Mouse (Mus musculus) stomach, embryonic 16.5 days (tissue): Measurements from ENCODE around the gene Psma2. TPM values are rescaled to one million over a fixed set of nuclear protein-coding genes. Genes with fewer than 3 reads are reported as not detected.
A peak's percentile ranks its signal among the peaks of the same experiment; 100 is the strongest.

Experiments
- ATAC-seq: fragments of 200-750 bp; cut with Nextera tagmentation; 2 replicates; pipeline ENCODE4 v1.8.0; 2017; ENCODE audit warnings: moderate number of reproducible peaks, moderate TSS enrichment; ENCODE audit not compliant: insufficient read depth, low FRiP score
- H3K27ac ChIP-seq: fragments of 300-500 bp; sonication (generic); 2 replicates; pipeline ENCODE4 v1.5.1; 2014; ENCODE audit warnings: low read length
- H3K27me3 ChIP-seq: fragments of 300-500 bp; sonication (generic); 2 replicates; pipeline ENCODE4 v1.6.1; 2014; ENCODE audit warnings: low read length, control low read depth, mixed read lengths; ENCODE audit not compliant: control insufficient read depth, insufficient read depth
- H3K36me3 ChIP-seq: fragments of 300-500 bp; sonication (generic); 2 replicates; pipeline ENCODE4 v1.6.1; 2014; ENCODE audit warnings: low read length; ENCODE audit not compliant: control insufficient read depth, insufficient read depth
- H3K4me1 ChIP-seq: fragments of 300-500 bp; sonication (generic); 2 replicates; pipeline ENCODE4 v1.6.1; 2014; ENCODE audit warnings: low read length, control low read depth, mixed read lengths; ENCODE audit not compliant: control insufficient read depth, insufficient read depth
- H3K4me2 ChIP-seq: fragments of 300-500 bp; sonication (generic); 2 replicates; pipeline ENCODE4 v1.6.1; 2014; ENCODE audit warnings: low read depth, low read length, mixed read lengths
- H3K4me3 ChIP-seq: fragments of 300-500 bp; sonication (generic); replicated peaks from 2 replicates; pipeline ENCODE4 v1.5.1; 2014; ENCODE audit warnings: mild to moderate bottlenecking, low read length
- H3K9ac ChIP-seq: fragments of 300-500 bp; sonication (generic); 2 replicates; pipeline ENCODE4 v1.6.1; 2014; ENCODE audit warnings: low read length
- H3K9me3 ChIP-seq: fragments of 300-500 bp; sonication (generic); replicated peaks from 2 replicates; pipeline ENCODE4 v1.6.1; 2016; ENCODE audit warnings: low read length, control low read depth; ENCODE audit not compliant: control insufficient read depth
- WGBS: fragments of 180-500 bp; shearing (Covaris S2); extraction: QIAGEN DNeasy Blood & Tissue Kit; methylation state at CpG from one replicate; pipeline ENCODE4 v1.1.7; 2014; 5-methylcytosine and 5-hydroxymethylcytosine counted together
- polyA plus RNA-seq: library from polyadenylated mRNA; unstranded; fragments of >200 nt; fragmentation: Nextera tagmentation; extraction: Ambion mirVana; gene quantifications from 2 replicates; pipeline ENCODE4 v1.2.1, GENCODE M21; 2015

The Psma2 gene
- 173 and 188 TPM in 2 replicates for polyA plus RNA-seq

GRCm38 (mm10) chr13:14612926-14613529 is at the start of gene Psma2, which contains the start of gene Mrpl32:
Gene Psma2 (plus strand): TSS chr13:14613240.
Gene Mrpl32 (minus strand): TSS chr13:14613165.
- WGBS = under 1% methylated on average over 42 of the region's 42 CpGs
- peak within 1 kb of the TSS; percentile 77 for H3K4me3 ChIP-seq
- H3K4me1 ChIP-seq = peaks cover 10% of the 10 kb centered on the region
- 0 out of 2 replicates have a peak, but pooled peaks cover 6% of the 10 kb centered on the region for H3K36me3 ChIP-seq
- H3K9ac ChIP-seq = peak within 1 kb of the TSS; percentile 89
- H3K27ac ChIP-seq = peak within 1 kb of the TSS; percentile 86
- no peaks in the 10 kb centered on the region for H3K27me3 ChIP-seq
- peak within 1 kb of the TSS; percentile 66 for H3K4me2 ChIP-seq
- no peaks in the 10 kb centered on the region for H3K9me3 ChIP-seq
- peak; percentile 99 for ATAC-seq

DNA sequence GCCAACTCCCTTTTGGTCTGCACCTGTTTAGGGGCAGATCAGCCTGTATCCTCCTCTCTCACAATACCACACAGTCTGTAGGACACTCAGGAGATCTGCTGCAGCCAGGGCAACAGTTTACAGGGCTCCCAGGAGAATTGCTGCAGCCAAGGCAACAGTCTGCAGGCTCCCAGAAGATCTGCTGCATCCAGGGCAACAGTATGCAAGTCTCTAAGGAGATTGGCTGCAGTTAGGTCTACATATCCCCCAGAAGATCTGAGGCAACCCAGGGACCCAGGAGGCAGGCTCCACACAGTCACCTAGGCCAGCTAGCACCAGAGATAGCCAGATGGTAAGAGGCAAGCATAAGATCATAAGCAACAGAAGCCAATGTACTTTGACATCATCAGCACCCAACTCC is 38.9 kb upstream of the Psma2 start:
- Histone ChIP-seq H3K9me3 (no peaks in the 10 kb centered on the region), H3K9ac (no peak overlapping the region), H3K4me1 (no peaks in the 10 kb centered on the region), H3K4me2 (no peak overlapping the region), H3K27me3 (no peaks in the 10 kb centered on the region), H3K4me3 (no peak overlapping the region), H3K36me3 (no peaks in the 10 kb centered on the region), H3K27ac (no peak overlapping the region)
- no peak for ATAC-seq

DNA sequence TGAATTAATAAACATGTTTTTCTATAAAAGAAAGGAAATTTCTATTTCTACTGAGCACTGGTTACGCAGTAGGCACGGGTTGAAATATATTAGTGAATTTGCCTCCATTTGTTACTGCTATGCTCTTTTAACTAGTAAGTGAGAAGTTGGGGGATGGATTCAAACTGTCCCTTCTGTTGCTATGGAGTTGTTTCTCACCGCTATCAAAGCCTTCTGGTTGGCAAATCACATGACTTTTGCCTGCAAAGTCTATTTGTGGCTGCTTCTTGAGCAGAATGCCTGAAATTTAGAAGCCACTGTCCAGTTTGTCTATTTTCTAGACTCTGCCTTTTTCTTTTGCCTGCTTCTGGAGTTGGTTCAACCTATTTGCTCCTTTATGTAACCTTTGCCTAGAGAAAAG is 32.6 kb upstream of the Psma2 start:
- H3K9ac ChIP-seq = no peak overlapping the region
- WGBS = 77% methylated on average over 3 of the region's 3 CpGs
- no peak for ATAC-seq
- H3K4me3 ChIP-seq = no peak overlapping the region
- H3K9me3 ChIP-seq = no peaks in the 10 kb centered on the region
- no peaks in the 10 kb centered on the region for H3K36me3 ChIP-seq
- no peaks in the 10 kb centered on the region for H3K4me1 ChIP-seq
- no peak overlapping the region for H3K4me2 ChIP-seq
- H3K27ac ChIP-seq = no peak overlapping the region
- no peaks in the 10 kb centered on the region for H3K27me3 ChIP-seq

DNA sequence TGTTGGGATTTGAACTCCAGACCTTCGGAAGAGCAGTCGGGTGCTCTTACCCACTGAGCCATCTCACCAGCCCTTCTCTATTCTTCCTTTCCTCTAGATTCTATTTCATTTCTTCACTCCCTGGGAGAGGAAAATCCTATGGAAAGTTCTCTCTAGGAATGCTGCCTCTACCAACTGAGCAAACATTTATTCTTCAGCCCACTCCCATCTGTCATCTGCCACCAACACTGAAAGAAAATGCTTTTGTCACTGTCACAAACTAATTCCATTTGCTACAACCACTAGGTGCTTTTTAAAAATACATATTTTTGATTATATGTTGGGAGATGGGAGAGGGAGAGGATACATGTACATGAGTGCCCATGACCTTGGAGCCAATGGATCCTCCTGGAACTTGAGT is 10.3 kb upstream of the Psma2 start:
- H3K4me2 ChIP-seq = no peak overlapping the region
- WGBS = 95% methylated on average over 2 of the region's 2 CpGs
- no peak overlapping the region for H3K27ac ChIP-seq
- no peak overlapping the region for H3K4me3 ChIP-seq
- H3K27me3 ChIP-seq = no peaks in the 10 kb centered on the region
- no peak for ATAC-seq
- H3K36me3 ChIP-seq = no peaks in the 10 kb centered on the region
- no peak overlapping the region for H3K9ac ChIP-seq
- H3K9me3 ChIP-seq = no peaks in the 10 kb centered on the region
- H3K4me1 ChIP-seq = no peaks in the 10 kb centered on the region

GRCm38 (mm10) chr13:14607616-14608015 is 5.4 kb upstream of the Psma2 start:
- no peak overlapping the region for H3K4me3 ChIP-seq
- H3K27ac ChIP-seq = no peak overlapping the region
- no peak overlapping the region for H3K9ac ChIP-seq
- H3K27me3 ChIP-seq = no peaks in the 10 kb centered on the region
- ATAC-seq = peak; percentile 47; the same call in 1 of the 2 replicates
- no peaks in the 10 kb centered on the region for H3K36me3 ChIP-seq
- peaks cover 8% of the 10 kb centered on the region for H3K4me1 ChIP-seq
- no peak overlapping the region for H3K4me2 ChIP-seq
- H3K9me3 ChIP-seq = no peaks in the 10 kb centered on the region

DNA sequence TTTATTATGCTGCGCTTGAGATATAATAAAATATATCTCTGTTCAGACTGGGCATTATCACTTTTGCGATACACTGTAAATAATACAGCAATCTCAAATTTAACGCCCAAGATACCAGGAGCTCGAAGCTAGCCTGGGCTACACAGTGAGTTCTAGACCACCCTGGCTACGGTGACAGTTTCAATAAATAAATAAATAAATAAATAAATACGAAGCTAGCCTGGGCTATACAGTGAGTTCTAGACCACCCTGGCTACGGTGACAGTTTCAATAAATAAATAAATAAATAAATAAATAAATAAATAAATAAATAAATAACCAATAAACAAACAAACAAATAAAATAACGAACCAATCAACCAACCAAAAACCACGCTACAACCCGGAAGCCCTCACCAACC is 577 bp upstream of the Psma2 start:
- ATAC-seq = peak; percentile 57
- H3K4me1 ChIP-seq = peaks cover 10% of the 10 kb centered on the region
- WGBS = 6% methylated on average over 10 of the region's 10 CpGs
- peak overlapping the region; percentile 77 for H3K4me3 ChIP-seq
- no peaks in the 10 kb centered on the region for H3K9me3 ChIP-seq
- H3K27me3 ChIP-seq = no peaks in the 10 kb centered on the region
- H3K27ac ChIP-seq = peak overlapping the region; percentile 86
- H3K36me3 ChIP-seq = 0 out of 2 replicates have a peak, but pooled peaks cover 6% of the 10 kb centered on the region
- H3K4me2 ChIP-seq = peak overlapping the region; percentile 66
- peak overlapping the region; percentile 87 for H3K9ac ChIP-seq

DNA sequence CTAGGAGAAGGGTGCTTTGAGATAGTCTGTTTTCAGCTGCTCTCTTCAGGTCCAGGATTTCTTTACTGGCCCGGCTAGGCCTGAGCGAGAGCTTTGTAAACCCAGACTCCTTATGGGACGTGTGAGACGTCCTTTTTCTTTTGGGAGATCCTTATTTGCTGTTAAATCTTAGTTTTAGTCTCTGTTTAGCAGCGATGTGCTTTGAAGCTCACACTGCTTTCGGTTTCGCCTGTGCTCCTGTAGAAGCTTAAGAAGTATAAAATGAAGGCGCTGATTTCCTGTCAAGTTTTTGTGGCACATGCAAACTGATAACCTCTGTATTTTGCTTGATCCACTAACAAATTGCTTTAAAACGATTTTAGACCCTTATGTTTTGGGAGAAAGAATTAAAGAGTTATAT is 513 bp downstream of the Psma2 start:
- Histone ChIP-seq H3K9me3 (no peaks in the 10 kb centered on the region), H3K27me3 (no peaks in the 10 kb centered on the region), H3K4me3 (peak overlapping the region; percentile 77), H3K4me1 (peaks cover 10% of the 10 kb centered on the region), H3K4me2 (peak overlapping the region; percentile 56), H3K27ac (peak overlapping the region; percentile 54; the same call in 1 of the 2 replicates), H3K9ac (peak overlapping the region; percentile 89), H3K36me3 (0 out of 2 replicates have a peak, but pooled peaks cover 6% of the 10 kb centered on the region)
- WGBS = 2% methylated on average over 9 of the region's 9 CpGs
- ATAC-seq = no peak

- Histone ChIP-seq H3K27me3 (no peaks in the 10 kb centered on the region), H3K4me1 (0 out of 2 replicates have a peak, but pooled peaks cover 2% of the 10 kb centered on the region), H3K36me3 (peaks cover 23% of the 10 kb centered on the region; the same call in 1 of the 2 replicates), H3K27ac (no peak overlapping the region), H3K9me3 (no peaks in the 10 kb centered on the region), H3K4me3 (no peak overlapping the region), H3K9ac (no peak overlapping the region), H3K4me2 (no peak overlapping the region)
- ATAC-seq = no peak
- 45% methylated on average over 2 of the region's 2 CpGs for WGBS
Measured at GRCm38 (mm10) chr13:14618724-14619123, 5.7 kb downstream of the Psma2 start.

DNA sequence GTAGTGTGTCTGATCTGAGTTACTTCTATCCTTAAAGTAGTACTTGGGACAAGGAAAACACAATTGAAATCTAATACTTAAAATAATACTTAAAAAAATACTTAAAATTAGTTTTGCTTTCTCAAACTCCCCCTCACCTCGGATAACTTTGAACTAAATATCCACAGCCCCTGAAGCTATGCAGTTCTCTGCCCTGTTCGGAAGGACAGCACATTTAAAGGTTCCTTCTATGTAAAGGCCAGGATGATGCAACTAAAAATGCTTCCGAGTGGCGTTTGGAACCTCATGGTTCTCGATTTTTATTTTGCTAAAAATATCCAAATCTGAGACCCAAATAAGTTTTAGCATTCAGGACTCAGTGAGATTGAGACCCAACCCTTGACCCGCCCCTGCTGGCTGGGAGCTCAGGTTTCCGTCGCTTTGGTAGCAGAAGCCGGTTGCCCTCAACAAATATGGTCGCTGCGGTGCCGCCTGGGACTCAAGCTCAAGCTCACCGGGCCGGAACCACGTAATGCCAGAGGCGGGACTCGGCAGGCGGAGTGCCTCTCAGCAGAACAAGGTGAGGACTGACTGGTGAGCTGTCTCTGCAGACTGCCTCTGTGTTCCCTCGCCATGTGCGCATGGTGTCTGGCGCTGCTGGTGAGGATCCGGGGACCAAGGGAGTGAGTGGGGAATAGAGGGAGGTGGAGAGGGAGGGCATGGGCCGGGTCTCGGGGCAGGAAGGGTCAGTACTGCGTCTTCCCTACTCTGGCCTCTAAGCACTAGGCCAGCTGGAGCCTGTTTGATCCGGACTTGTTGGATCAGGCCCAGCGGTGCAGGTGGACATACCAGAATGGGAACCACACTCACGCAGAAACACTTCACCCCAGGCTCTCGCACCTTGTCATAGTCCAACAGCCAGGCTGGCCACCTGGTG is 16.9 kb downstream of the Psma2 start, which contains the start of gene AW209491:
Gene AW209491, plus strand, starts transcription at position 429 of the 916 bp plus-strand sequence.
- Histone ChIP-seq H3K27ac (peak within 1 kb of the TSS; percentile 53; the same call in 1 of the 2 replicates), H3K9ac (peak within 1 kb of the TSS; percentile 82), H3K36me3 (no peaks in the 10 kb centered on the region), H3K4me1 (peaks cover 2% of the 10 kb centered on the region; the same call in 1 of the 2 replicates), H3K4me2 (peak within 1 kb of the TSS; percentile 59), H3K4me3 (peak within 1 kb of the TSS; percentile 73), H3K9me3 (no peaks in the 10 kb centered on the region), H3K27me3 (no peaks in the 10 kb centered on the region)
- ATAC-seq = peak; percentile 97
- under 1% methylated on average over 29 of the region's 29 CpGs for WGBS
